Mouse (Mus musculus): ENCODE measurements around the gene Galnt10. TPM values are rescaled to one million over a fixed set of nuclear protein-coding genes. Genes with fewer than 3 reads are reported as not detected.

The Galnt10 gene
- polyA plus RNA-seq, 1 experiment = 27.2 TPM

DNA sequence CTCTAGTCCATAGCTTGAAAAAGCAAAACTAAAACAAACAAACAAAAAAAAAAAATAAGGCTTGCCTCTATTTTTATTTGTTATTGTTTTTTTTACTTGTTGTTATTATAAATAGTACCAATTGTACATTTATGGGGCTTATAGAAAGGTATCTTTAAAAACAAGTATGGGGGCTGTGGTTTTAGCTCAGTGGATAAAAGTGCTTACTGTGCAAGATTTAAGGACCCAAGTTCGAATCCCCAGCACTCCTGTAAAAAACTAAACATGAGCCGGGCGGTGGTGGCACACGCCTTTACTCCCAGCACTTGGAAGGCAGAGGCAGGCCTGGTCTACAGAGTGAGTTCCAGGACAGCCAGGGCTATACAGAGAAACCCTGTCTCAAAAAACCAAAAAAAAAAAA lies 116.1 kb downstream of the Galnt10 start:
- H3K4me3 ChIP-seq = no peak overlapping the region
- no peaks in the 10 kb centered on the region for H3K27me3 ChIP-seq (ENCODE audit: control insufficient read depth, insufficient read depth, insufficient read length)
- H3K36me3 ChIP-seq (ENCODE audit: control insufficient read depth, insufficient read depth) = no peaks in the 10 kb centered on the region
- H3ac ChIP-seq (ENCODE audit: control insufficient read depth, insufficient read length) = no peak overlapping the region
- H3K4me2 ChIP-seq (ENCODE audit: low read depth) = no peak overlapping the region
- H3K79me2 ChIP-seq (ENCODE audit: control insufficient read depth, insufficient read depth) = no peaks in the 10 kb centered on the region
- no peak for TF ChIP-seq TCF12 (IDR thresholded peaks at IDR 0.05; ENCODE audit: insufficient read depth, poor library complexity, severe bottlenecking)
- no peak for TF ChIP-seq USF1 (IDR thresholded peaks at IDR 0.05; ENCODE audit: low read depth)
- TF ChIP-seq CEBPB (IDR thresholded peaks at IDR 0.05; ENCODE audit: insufficient read depth, poor library complexity, severe bottlenecking) = no peak
- no peak for TF ChIP-seq POLR2AphosphoS2 (IDR thresholded peaks at IDR 0.05; ENCODE audit: insufficient read length, low read depth)
- TF ChIP-seq REST (IDR thresholded peaks at IDR 0.05; ENCODE audit: insufficient read depth, insufficient read length) = no peak
- TF ChIP-seq MYOD1 (IDR thresholded peaks at IDR 0.05; ENCODE audit: control insufficient read depth in 1 of 3, insufficient read length in 2 of 3, low read depth in 2 of 3) = no peak
- TF ChIP-seq E2F4 (IDR thresholded peaks at IDR 0.05; ENCODE audit: insufficient read depth) = no peak
- no peak for TF ChIP-seq POLR2A (IDR thresholded peaks at IDR 0.05; ENCODE audit: insufficient read length, low read depth)
- no peak for TF ChIP-seq MAX (IDR thresholded peaks at IDR 0.05; ENCODE audit: low read depth)
- no peak for TF ChIP-seq TCF3 (IDR thresholded peaks at IDR 0.05; ENCODE audit: insufficient read length, low read depth)
- no peak for TF ChIP-seq SRF (IDR thresholded peaks at IDR 0.05; ENCODE audit: control insufficient read depth, insufficient read length, low read depth)
- TF ChIP-seq MYOG (IDR thresholded peaks at IDR 0.05; ENCODE audit: control insufficient read depth in 1 of 3, insufficient read depth in 1 of 3, insufficient read length in 2 of 3, low read depth in 2 of 3) = no peak

DNA sequence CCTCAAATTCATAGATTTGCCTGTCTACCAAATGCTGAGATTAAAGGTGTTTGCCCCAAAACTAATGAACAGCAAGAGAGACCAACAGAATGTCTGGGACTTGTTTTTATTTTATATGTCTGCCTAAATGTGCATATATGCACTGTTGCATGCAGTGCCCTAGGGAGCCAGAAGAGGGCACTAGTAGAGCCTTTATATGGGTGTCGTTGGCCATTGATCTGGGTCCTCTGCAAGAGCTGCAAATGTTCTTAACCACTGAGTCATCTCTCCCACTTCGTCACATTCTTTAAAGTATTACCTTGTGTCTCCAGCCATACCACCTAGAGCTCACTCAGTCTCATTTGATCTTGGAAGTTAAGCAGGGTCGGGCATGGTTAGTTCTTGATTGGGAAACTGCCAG lies 118.9 kb downstream of the Galnt10 start:
- no peak overlapping the region for H3ac ChIP-seq (ENCODE audit: control insufficient read depth, insufficient read length)
- no peaks in the 10 kb centered on the region for H3K27me3 ChIP-seq (ENCODE audit: control insufficient read depth, insufficient read depth, insufficient read length)
- H3K36me3 ChIP-seq (ENCODE audit: control insufficient read depth, insufficient read depth) = no peaks in the 10 kb centered on the region
- no peak overlapping the region for H3K4me3 ChIP-seq
- no peaks in the 10 kb centered on the region for H3K79me2 ChIP-seq (ENCODE audit: control insufficient read depth, insufficient read depth)
- H3K4me2 ChIP-seq (ENCODE audit: low read depth) = no peak overlapping the region
- TF ChIP-seq POLR2AphosphoS2 (IDR thresholded peaks at IDR 0.05; ENCODE audit: insufficient read length, low read depth) (no peak), MAX (IDR thresholded peaks at IDR 0.05; ENCODE audit: low read depth) (no peak), MYOG (IDR thresholded peaks at IDR 0.05; ENCODE audit: control insufficient read depth in 1 of 3, insufficient read depth in 1 of 3, insufficient read length in 2 of 3, low read depth in 2 of 3) (no peak), TCF3 (IDR thresholded peaks at IDR 0.05; ENCODE audit: insufficient read length, low read depth) (no peak), CEBPB (IDR thresholded peaks at IDR 0.05; ENCODE audit: insufficient read depth, poor library complexity, severe bottlenecking) (no peak), E2F4 (IDR thresholded peaks at IDR 0.05; ENCODE audit: insufficient read depth) (no peak), MYOD1 (IDR thresholded peaks at IDR 0.05; ENCODE audit: control insufficient read depth in 1 of 3, insufficient read length in 2 of 3, low read depth in 2 of 3) (no peak), REST (IDR thresholded peaks at IDR 0.05; ENCODE audit: insufficient read depth, insufficient read length) (no peak), TCF12 (IDR thresholded peaks at IDR 0.05; ENCODE audit: insufficient read depth, poor library complexity, severe bottlenecking) (no peak), USF1 (IDR thresholded peaks at IDR 0.05; ENCODE audit: low read depth) (no peak), POLR2A (IDR thresholded peaks at IDR 0.05; ENCODE audit: insufficient read length, low read depth) (no peak), SRF (IDR thresholded peaks at IDR 0.05; ENCODE audit: control insufficient read depth, insufficient read length, low read depth) (no peak)

DNA sequence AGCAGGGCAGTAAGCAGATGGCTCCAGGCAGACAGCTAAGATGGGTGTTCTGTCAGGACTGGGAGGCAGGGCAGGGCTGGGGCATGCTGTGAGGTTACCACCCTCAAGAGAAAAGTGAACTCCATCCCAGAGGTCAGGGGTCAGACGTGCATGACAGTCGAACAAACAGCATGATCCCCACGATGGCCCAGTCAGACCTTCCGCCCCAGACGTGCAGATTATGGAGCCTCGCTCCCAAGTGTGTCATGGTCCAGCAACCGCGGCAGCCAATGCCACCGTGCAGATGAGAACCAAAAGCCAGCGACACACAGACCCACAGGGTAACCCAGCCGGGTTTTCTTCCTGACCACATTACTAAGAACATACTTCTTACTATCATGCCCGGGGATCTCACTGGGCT lies 121.4 kb downstream of the Galnt10 start:
- Histone ChIP-seq H3K27me3 (ENCODE audit: control insufficient read depth, insufficient read depth, insufficient read length) (no peaks in the 10 kb centered on the region), H3K79me2 (ENCODE audit: control insufficient read depth, insufficient read depth) (no peaks in the 10 kb centered on the region), H3ac (ENCODE audit: control insufficient read depth, insufficient read length) (no peak overlapping the region), H3K4me2 (ENCODE audit: low read depth) (no peak overlapping the region), H3K36me3 (ENCODE audit: control insufficient read depth, insufficient read depth) (no peaks in the 10 kb centered on the region), H3K4me3 (no peak overlapping the region)
- TF ChIP-seq MYOG (IDR thresholded peaks at IDR 0.05; ENCODE audit: control insufficient read depth in 1 of 3, insufficient read depth in 1 of 3, insufficient read length in 2 of 3, low read depth in 2 of 3) (no peak), E2F4 (IDR thresholded peaks at IDR 0.05; ENCODE audit: insufficient read depth) (no peak), SRF (IDR thresholded peaks at IDR 0.05; ENCODE audit: control insufficient read depth, insufficient read length, low read depth) (no peak), MYOD1 (IDR thresholded peaks at IDR 0.05; ENCODE audit: control insufficient read depth in 1 of 3, insufficient read length in 2 of 3, low read depth in 2 of 3) (no peak)

DNA sequence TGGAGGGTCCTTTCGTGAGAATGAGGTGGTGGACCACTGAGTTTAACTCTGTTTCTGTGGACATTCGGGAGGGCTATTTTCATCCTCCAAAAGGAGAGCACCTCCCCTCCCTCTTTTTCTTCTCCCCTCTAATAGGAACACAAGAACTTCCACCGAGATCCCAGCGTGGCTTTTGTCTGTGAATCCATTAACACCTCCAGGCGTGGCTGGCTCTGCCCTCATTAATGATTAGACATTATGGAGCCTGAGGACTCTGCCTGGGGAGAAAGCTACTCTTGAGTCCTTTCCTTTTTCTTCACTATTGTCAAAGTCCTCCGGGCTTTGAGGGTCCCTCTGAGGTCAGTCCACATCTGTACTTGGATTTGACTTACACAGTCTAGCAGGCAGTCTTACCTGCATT lies 121.9 kb downstream of the Galnt10 start:
- no peaks in the 10 kb centered on the region for H3K27me3 ChIP-seq (ENCODE audit: control insufficient read depth, insufficient read depth, insufficient read length)
- no peak overlapping the region for H3K4me2 ChIP-seq (ENCODE audit: low read depth)
- TF ChIP-seq MYOG (IDR thresholded peaks at IDR 0.05; ENCODE audit: control insufficient read depth in 1 of 3, insufficient read depth in 1 of 3, insufficient read length in 2 of 3, low read depth in 2 of 3) (no peak), MYOD1 (IDR thresholded peaks at IDR 0.05; ENCODE audit: control insufficient read depth in 1 of 3, insufficient read length in 2 of 3, low read depth in 2 of 3) (no peak)
- H3K4me3 ChIP-seq = no peak overlapping the region
- H3K79me2 ChIP-seq (ENCODE audit: control insufficient read depth, insufficient read depth) = no peaks in the 10 kb centered on the region
- no peak overlapping the region for H3ac ChIP-seq (ENCODE audit: control insufficient read depth, insufficient read length)
- no peaks in the 10 kb centered on the region for H3K36me3 ChIP-seq (ENCODE audit: control insufficient read depth, insufficient read depth)

DNA sequence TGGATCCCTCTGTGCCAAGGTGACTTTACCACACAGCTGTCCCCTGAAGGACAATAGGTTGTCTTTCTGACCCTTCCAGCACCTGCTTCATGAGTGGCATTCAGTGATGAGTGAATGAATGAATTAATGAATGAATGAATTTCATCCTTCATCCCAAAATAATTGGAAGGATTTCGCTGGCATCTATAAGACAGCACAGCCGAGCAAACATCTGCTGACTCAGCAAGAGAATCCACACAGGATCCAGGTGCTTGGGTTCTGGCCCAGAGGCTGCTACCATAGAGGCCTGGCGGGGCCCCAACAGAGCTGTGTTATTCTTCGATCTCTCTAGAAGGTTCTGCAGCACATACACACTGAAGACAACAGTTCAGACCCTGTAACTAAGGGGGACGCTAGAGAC lies 125.5 kb downstream of the Galnt10 start:
- no peaks in the 10 kb centered on the region for H3K79me2 ChIP-seq (ENCODE audit: control insufficient read depth, insufficient read depth)
- TF ChIP-seq TCF3 (IDR thresholded peaks at IDR 0.05; ENCODE audit: insufficient read length, low read depth) (no peak), POLR2A (IDR thresholded peaks at IDR 0.05; ENCODE audit: insufficient read length, low read depth) (no peak), REST (IDR thresholded peaks at IDR 0.05; ENCODE audit: insufficient read depth, insufficient read length) (no peak), MAX (IDR thresholded peaks at IDR 0.05; ENCODE audit: low read depth) (no peak), CEBPB (IDR thresholded peaks at IDR 0.05; ENCODE audit: insufficient read depth, poor library complexity, severe bottlenecking) (no peak), SRF (IDR thresholded peaks at IDR 0.05; ENCODE audit: control insufficient read depth, insufficient read length, low read depth) (no peak), POLR2AphosphoS2 (IDR thresholded peaks at IDR 0.05; ENCODE audit: insufficient read length, low read depth) (no peak), TCF12 (IDR thresholded peaks at IDR 0.05; ENCODE audit: insufficient read depth, poor library complexity, severe bottlenecking) (no peak), MYOG (IDR thresholded peaks at IDR 0.05; ENCODE audit: control insufficient read depth in 1 of 3, insufficient read depth in 1 of 3, insufficient read length in 2 of 3, low read depth in 2 of 3) (no peak), MYOD1 (IDR thresholded peaks at IDR 0.05; ENCODE audit: control insufficient read depth in 1 of 3, insufficient read length in 2 of 3, low read depth in 2 of 3) (no peak), E2F4 (IDR thresholded peaks at IDR 0.05; ENCODE audit: insufficient read depth) (no peak), USF1 (IDR thresholded peaks at IDR 0.05; ENCODE audit: low read depth) (no peak)
- H3K36me3 ChIP-seq (ENCODE audit: control insufficient read depth, insufficient read depth) = no peaks in the 10 kb centered on the region
- H3K4me3 ChIP-seq = no peak overlapping the region
- H3K4me2 ChIP-seq (ENCODE audit: low read depth) = no peak overlapping the region
- H3K27me3 ChIP-seq (ENCODE audit: control insufficient read depth, insufficient read depth, insufficient read length) = no peaks in the 10 kb centered on the region
- no peak overlapping the region for H3ac ChIP-seq (ENCODE audit: control insufficient read depth, insufficient read length)

Measured in myocyte (in vitro differentiated cells).